Mouse (Mus musculus): ENCODE data around the gene Usp31.

The Usp31 gene

DNA sequence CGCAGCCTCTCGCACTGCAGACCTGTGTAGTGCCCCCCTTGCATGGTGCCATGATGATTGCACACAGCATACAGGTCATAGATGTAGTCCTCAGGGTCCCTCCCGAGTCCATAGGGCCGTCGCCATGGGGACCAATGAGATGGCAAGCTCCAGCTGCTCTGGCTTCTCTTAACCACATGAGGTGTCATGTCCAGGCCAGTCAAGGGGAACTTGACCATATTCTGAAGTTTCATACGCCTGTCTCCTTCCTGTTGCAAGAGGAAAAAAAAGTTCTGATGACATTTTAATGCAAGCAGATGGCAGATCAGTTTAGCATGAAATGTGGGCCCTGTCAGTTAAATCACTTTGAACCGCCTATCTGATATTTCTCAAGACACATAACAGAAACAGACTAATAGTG lies 48.2 kb downstream of the Usp31 start:
- DNase-seq (ENCODE audit: low read depth, low spot score), result no peak

DNA sequence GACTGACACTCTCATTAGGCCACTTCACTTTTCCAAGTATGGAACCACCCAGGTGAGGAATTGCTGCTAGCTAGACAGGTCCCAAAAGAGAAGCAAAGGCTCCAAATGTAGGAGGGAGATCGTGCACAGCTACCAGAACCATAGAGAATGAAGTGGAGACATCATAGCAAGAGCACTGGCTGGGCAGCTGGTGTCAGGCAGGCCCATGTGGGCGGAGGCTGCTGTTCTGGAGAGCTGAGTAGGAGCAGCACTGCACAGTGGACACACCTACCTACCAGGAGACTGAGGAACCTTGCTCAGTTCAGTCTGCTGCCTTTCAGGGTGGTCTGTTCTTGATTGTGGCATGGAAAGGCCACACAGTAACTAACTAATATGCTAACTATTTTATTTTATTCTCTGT lies 52.4 kb downstream of the Usp31 start:
- DNase-seq (ENCODE audit: low read depth, low spot score), result no peak

DNA sequence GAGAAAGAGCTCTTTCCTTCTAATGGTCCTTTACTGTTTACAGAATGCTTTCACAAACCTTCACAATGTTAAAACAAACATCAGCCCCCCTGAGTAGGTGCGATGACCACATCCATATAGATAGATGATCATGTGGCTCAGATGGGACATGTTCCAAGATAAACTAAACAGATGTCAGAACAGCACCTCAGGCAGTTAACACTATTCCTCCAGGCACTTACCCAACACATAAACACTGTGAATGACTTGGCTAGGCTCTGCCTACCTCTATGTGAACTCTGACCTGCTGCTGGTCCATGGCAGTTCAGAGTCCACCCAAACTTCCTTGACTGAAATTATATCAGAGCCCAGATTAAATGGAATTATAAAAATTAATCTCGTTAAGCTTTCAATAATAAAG lies 54.4 kb downstream of the Usp31 start:
- DNase-seq (ENCODE audit: low read depth, low spot score), result no peak

DNA sequence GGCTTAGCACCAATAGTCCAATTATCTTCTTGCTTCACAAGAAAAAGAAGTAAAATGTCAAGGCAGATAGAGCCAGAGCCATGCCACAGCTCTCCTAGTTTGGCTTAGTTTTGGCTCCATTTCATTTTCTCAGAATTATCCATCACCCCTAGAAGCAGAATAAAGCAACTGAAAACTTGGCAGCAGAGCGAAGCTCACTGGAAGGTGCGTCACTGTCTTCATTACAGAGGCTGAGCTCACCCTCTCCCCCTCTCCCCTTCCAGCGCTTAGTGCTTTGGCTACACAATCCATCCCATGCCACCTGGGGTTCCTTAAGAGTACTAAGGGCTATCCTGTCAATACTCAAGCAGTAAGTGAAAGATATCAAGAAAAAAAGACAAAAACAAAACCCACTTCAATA lies 56.3 kb downstream of the Usp31 start:
- no peak for DNase-seq (ENCODE audit: low read depth, low spot score)

DNA sequence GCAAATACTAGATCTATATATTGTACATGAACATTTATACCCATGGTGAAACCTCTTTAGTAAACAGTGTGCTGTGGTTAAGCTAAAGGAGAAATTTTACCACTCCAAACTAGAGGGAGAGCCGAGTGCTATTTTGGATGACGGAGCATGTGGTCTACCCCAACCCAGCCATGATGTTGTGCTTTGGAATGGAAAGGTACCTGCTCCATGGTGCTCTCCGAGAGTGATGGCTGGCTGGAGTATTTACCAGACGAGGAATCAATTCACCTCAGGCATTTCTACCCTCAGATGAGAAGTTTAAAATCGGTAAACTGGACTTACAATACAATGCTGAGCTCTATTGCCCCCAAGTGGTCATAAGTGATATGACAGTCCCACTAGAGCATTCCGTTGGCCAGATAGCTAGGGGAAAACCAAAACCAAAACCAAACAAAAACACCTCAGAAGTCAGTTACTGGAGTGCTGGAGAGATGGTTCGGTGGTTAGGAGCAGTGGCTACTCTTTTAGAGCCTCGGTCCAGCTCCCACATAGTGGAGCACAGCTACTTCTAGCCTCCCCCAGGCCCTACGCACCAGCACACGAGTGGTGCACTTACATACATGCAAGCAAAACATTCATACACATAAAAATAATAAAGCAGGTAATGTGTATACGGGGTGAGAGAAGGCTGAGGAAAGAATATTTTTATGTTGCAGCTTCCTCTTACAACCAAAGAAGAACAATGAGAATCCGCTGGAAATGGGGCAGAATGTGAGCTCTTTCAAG lies 65.9 kb downstream of the Usp31 start:
- DNase-seq (ENCODE audit: low read depth, low spot score), result peak; percentile 72

DNA sequence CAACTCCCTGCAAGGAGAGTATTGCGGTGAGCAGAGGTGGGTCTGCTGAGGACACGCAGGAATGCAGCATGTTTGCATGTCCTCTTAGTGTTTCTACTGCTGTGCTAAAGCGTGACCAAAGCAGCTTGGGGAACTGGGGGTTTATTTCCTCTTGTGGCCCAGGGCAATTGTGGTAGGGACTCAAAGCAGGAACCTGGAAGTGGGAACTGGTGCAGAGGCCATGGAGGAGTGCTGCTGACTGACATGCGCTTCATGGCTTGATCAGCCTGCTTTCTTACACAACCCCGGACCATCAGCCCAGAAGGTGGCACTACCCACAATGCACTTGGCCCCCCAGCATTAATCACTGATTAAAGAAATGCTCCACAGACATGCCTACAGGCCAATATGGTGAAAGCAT lies 70.3 kb downstream of the Usp31 start:
- no peak for DNase-seq (ENCODE audit: low read depth, low spot score)

DNA sequence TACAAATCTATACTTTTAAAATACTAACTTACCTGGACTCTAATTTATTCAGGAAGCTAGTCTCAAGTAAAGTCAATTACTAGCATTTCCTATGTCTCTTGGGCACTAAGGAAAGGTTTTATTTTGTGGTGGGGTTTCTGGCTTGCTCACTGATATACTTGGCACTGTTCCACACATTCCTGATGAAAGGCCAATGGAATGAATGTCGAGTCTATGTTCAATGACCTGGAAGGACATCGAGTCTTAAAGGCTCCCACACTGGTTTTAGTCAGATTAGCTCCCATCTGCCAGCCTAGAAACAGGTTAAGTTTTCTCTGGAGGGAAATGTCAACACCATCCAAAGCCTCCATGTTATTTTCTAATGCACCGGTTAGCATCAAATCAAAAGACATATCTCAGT lies 72.8 kb downstream of the Usp31 start:
- DNase-seq (ENCODE audit: low read depth, low spot score), result no peak

DNA sequence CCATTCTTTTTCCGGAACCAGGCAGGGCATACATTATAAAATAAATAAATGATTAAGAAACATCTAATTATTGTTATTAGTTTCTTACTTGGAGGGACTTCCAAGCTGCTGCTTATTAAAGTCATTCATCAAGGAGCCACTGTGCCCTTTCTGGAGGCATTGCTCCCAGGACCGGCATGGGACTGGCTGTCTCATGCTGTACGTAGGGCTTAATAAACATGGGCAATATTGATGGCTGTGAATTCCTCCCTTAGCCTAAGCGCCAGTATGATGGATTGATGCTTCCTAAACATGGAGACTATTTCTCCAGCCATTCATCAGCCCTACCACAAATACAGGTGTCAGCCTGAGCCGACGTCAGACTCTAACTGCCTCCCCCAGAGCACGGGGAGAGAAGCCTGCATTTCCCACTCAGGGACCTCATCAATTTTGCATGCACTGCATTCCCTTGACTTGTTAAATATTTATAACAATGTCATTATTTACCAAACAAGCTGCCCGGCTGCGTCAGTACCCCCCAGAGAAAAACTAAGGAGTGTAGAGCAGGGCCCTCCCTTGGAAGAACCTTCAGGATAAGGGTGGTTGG lies 84.1 kb downstream of the Usp31 start:
- no peak for DNase-seq (ENCODE audit: low read depth, low spot score)

DNA sequence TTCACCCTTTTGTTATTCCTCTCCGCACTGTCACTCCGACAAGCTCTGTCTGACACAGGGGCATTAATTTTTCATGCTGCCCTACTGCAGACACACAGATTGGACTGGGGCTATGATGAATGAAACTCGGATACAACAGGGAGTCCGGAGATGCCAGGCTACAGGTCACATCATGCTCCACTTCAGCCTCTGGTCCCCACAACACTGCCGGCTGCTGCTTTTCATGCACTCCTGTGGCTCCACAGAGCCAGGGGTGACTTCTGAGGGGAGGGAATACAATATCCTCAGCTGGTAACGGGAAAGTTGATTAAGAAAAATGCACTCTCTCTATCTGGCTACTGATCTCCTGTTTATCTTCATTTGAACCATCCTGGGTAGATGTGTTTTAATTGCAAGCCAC lies 84.6 kb downstream of the Usp31 start:
- no peak for DNase-seq (ENCODE audit: low read depth, low spot score)

DNA sequence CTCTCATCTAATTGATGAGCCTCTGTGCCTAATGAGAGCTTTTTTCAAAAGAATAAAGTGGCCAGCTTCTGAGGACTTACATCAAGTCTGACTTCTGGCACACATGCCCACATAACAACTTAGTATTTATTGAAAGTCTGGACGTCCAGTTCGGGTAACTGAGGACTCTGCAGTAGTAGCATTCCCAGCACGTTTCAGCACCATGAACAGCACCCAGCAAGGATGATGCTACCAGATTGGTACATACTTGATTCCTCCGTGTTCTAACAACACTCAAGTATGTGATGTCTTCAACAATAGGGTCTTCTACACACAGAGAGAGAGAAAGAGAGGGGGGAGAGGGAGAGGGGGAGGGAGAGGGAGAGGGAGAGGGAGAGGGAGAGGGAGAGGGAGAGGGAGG lies 105.4 kb downstream of the Usp31 start:
- DNase-seq (ENCODE audit: low read depth, low spot score), result no peak

DNA sequence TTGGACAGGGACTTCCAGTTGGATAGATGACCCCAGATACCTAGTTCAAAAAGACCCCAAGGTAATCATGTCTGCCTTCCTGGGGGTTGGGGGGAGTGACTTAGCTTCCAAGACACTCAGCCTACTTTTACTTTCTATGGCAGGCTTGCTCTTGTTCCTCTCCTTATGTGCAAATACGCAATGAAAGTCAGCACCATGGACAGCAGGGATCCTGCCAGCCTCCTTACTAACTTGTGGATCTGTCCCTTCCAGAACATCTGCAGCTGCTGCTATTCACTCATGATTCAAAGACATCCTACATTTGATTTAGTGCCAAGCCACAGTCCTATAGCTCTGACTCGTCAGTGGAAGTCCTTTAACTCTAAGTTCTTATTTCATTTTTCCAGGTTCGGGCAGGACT lies 110.7 kb downstream of the Usp31 start:
- DNase-seq (ENCODE audit: low read depth, low spot score), result no peak

DNA sequence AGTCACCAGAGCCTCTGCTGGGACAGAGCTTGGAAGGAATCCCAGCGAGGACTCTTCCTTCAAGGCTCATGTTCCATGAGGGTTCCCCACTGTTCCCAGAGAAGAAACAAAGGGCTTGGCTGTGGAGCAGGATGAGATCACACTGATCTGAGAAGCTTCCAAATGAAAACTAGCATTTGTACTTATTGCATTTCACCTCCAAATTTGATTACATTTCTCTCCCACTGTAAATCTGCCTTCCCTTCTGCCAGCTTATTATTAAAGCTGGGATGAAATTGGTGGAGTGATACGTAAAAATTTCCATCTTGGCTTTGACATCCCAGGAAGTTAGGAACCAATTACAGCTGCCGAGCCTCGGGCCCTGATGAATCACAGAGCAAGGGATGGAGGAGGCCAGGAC lies 111.6 kb downstream of the Usp31 start:
- DNase-seq (ENCODE audit: low read depth, low spot score), result no peak

DNA sequence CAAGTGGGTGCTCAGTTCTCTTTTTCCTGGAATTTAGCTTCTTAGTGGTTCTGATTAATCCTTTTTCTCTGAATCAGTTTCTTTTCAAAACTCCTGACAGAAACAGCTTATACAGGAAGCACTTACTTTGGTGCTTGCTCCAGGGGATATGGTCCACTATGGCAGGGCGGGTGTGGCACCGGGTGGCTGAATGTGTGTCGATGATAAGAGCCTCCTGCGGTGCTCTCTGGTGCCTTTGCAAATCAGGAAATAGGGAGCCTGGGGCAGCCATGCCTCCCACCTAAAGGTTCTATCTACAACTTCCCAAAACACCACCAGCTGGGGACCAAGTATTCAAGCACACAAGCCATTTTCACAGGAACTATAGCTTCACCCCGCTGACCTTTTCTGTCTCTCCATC lies 112.0 kb downstream of the Usp31 start:
- DNase-seq (ENCODE audit: low read depth, low spot score), result no peak

DNA sequence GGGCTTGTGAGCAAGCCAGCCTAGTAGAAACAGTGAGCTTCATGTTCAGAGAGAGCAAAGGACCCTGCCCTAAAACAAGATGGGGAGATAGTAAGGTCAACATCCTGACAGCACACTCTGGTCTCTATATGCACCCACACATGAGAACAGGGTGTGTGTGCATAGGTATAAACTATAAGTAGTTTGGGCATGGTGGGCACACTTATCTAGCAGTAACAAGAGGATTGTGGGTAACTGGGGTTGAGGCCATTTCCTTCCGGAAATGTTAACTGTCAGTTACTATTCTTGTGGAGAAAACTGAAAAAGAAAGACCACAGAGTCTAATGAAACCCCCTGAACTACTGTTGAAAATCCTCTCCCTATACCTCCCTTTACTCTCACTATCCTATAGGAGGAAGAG lies 112.4 kb downstream of the Usp31 start:
- DNase-seq (ENCODE audit: low read depth, low spot score), result no peak

Measured in CD4-positive helper T cell, adult 2 months (primary cell).